Mouse (Mus musculus) thymus, postnatal 36 days (tissue): ENCODE measurements around the gene Efna4.

Experiments
- DNase-seq, 2 experiments: peaks; one replicate each; pipeline ENCODE4 v3.0.0; 2022; ENCODE audit warnings: mixed read lengths in 2 of 2

The Efna4 gene

GRCm38 (mm10) chr3:89361675-89362074 is 23.8 kb upstream of the Efna4 start, which contains the start of gene Dcst2:
Dcst2 (plus strand) TSS chr3:89361975.
- DNase-seq: no peak

- DNase-seq: no peak
Observed at GRCm38 (mm10) chr3:89360237-89360636, 22.4 kb upstream of the Efna4 start.

DNA sequence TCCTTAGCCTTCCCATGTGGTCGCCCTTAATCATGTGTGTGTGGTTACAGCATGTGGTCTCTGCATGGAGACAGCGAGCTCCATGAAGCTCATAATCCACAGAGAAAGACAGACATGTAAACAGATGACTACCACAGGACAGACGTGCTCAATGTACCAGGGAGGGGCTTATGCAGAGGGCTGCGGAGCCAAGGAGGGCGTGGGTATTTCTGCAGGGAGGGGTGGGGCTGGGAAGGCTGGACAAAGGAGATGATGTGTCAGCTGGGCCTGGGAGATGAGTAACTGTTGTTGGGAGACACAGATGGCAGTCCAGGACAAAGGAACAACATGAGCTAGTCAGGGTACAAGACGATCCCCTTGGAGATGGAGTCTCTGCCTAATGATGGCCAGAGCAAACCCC is 21.8 kb upstream of the Efna4 start:
- DNase-seq: no peak

DNA sequence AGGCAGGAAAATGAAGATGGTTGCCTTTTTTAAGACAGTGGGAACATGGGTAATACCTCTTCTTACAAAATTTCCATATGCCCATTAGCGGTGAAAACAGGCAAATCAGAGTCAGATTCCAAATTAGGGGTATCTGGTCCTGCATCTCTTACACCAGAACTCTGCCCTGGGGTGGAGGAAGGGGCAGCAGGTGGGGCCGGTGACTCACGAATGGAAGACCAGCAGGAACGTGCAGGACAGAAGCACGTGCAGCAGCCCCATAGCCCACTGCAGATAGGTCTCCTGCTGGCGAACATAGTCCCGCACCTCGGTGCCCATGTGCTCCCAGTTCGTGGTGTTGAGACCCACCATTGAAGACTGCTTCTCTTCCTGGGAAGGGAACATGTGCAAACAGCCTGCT is 18.2 kb upstream of the Efna4 start:
- DNase-seq: no peak

- no peak for DNase-seq
Observed at GRCm38 (mm10) chr3:89355512-89355902, 17.7 kb upstream of the Efna4 start.

- DNase-seq: peak; percentile 76 to 81
Observed at GRCm38 (mm10) chr3:89354816-89355511, 17.1 kb upstream of the Efna4 start.

GRCm38 (mm10) chr3:89351271-89351670 is 13.4 kb upstream of the Efna4 start:
- no peak for DNase-seq

GRCm38 (mm10) chr3:89349869-89350501 is 12.2 kb upstream of the Efna4 start, which contains the start of gene Adam15:
Adam15 (minus strand) TSS chr3:89349996.
- DNase-seq: peak; percentile 84 to 88

DNA sequence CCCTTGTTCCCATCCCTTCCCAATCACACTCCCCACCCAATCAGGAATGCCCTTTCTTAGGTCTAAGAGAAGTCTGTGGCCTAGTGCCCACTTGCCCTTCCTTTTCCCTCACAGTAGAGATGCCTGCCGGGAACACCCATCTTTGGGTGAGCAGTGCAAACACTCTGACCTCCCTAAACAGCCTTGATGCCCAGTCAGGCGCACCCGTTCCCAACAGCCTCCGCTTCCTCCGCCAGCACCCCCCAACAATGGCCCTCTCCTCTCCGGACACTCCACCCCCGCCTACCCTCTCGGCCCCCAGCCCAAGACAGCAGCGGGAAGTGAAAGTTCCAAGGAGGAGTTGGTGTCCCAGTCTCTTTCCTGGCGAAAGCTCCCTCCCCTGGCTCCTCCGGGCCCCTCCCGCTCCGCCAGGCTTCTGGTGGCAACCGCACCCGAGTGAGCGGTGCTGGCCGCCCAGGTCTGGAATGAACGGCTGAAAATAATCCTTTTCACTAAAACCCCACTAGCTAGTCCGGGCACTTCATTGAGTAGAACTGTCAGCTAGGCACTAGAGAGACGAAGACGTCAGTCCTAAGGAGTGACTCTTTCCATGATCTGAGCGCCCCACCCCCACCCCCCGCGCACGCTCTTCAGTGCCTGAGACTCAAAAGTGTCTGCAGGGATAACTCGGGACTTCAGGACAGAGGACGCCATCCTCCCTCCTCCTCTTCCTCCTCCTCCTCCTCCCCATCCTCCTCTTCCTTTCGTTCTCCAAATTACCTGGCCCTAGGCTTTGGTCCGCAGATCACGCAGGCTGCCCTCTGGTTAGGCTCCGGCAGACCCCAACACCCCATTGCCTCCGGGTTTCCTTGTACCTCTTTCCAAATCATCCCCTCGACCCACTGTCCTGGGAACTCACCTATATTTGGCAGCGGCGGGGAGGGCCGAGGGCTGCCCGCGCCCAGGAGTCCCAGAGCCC is 11.4 kb upstream of the Efna4 start:
- peak in 1 of 2 experiments; percentile 25 for DNase-seq

DNA sequence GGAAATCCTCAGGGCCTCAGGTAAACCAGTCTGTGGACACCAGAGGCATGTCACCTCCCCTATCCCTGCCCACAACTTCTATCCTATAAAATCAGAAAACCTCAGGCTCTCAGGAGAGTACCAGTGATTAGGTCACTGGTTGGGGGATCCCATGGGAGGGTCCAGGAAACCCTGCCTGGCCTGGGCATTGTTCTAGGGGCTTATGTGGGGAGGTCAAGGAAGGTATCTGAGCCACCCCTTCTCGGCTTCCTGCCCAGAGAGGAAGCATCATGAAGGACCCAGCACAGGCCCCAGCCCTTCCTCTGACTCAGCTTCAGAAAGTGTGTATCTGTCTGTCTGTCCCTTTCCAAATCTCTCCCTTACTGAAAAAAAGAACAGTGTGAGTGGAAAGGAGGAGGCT is 10.1 kb upstream of the Efna4 start:
- no peak for DNase-seq

- DNase-seq: no peak
Observed at GRCm38 (mm10) chr3:89346815-89347540, 9.2 kb upstream of the Efna4 start.

- DNase-seq: no peak
Observed at GRCm38 (mm10) chr3:89343279-89343678, 5.5 kb upstream of the Efna4 start.

GRCm38 (mm10) chr3:89341794-89342193 is 4.0 kb upstream of the Efna4 start:
- no peak for DNase-seq

DNA sequence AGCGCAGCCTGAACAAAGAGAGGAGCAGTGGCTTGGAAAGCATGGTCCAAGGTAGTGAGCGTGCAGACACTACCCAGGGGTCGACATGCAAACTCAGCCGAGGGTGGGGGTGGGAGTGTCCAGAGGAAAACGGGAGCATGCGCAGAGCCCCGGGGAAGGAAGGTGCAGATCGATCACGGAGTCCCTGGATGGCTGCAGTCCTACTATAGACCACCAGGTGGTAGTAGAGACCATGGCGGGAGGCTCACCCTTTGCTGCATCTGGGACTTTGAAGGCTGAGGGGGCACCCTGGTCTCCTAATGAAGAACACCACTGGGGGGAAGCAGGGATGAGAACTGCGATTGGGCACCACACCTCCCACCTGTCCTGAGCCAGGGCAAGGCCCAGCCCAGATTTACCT is 2.6 kb upstream of the Efna4 start:
- DNase-seq: peak; percentile 64 to 73

GRCm38 (mm10) chr3:89339416-89339815 is 1.6 kb upstream of the Efna4 start:
- DNase-seq: peak; percentile 61 to 71

GRCm38 (mm10) chr3:89337062-89337720 is 637 bp downstream of the Efna4 start:
- no peak for DNase-seq

GRCm38 (mm10) chr3:89336529-89336928 is 1.3 kb downstream of the Efna4 start:
- peak in 1 of 2 experiments; percentile 4 for DNase-seq

GRCm38 (mm10) chr3:89333053-89333452 is 4.8 kb downstream of the Efna4 start:
- peak in 1 of 2 experiments; percentile 2 for DNase-seq

GRCm38 (mm10) chr3:89332476-89332875 is 5.4 kb downstream of the Efna4 start:
- peak in 1 of 2 experiments; percentile 4 for DNase-seq

DNA sequence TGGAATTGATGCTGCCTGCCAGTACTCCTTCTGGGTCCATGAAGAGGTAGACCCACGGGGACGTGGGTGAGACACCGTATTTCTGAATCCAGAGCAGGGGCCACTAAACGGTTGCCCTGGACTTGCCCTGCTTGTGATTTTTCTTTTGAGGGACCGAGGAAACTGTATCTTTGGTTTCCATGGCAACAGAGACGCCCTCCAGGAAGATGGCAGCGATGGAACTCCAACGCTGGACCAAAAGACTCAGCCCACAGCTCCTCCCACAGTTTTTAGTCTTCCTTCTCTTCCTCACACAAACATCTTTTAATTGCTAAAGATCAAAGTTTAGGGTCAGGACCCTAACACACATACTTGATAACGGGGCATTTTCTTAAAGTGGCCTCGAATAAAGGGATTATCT is 5.8 kb downstream of the Efna4 start:
- DNase-seq: no peak

- no peak for DNase-seq
Observed at GRCm38 (mm10) chr3:89331561-89331960, 6.3 kb downstream of the Efna4 start.

DNA sequence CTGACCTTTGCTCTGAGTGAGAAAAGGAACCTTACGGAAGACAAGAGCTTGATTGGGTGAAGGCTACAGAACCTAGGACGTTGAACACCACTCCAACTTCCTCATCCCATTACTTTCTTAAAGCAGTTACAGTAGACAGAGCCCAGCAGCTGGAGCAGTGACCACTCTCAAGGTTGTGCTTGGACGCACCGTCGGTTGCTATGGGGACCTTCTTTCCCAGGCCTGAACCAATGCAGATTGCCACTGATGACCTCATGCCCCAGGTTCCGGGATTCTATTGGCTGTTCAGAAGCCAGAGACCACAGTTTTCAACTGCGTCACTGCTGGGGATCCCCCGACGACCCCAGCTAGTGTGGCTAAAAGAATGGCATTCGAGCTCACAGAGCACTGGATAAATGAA is 6.9 kb downstream of the Efna4 start:
- no peak for DNase-seq
